Mouse (Mus musculus) liver, embryonic 11.5 days (tissue): ENCODE measurements around the gene Cmc2. TPM values are rescaled to one million over a fixed set of nuclear protein-coding genes. Genes with fewer than 3 reads are reported as not detected.

ENCODE experiments used
- ATAC-seq: fragments of 200-750 bp; cut with Nextera tagmentation; replicated peaks from 2 replicates; pipeline ENCODE4 v1.8.0; 2017; ENCODE audit warnings: moderate number of reproducible peaks, mild to moderate bottlenecking, moderate TSS enrichment, moderate library complexity; ENCODE audit not compliant: low FRiP score
- DNase-seq: peaks from one replicate; pipeline ENCODE4 v3.0.0-alpha.2; 2017; ENCODE audit warnings: low spot score
- H3K27ac ChIP-seq: fragments of 300-500 bp; sonication (generic); 2 replicates; pipeline ENCODE4 v1.5.1; 2014; ENCODE audit warnings: mild to moderate bottlenecking, low read depth, low read length, control low read depth
- H3K27me3 ChIP-seq: fragments of 300-500 bp; sonication (generic); replicated peaks from 2 replicates; pipeline ENCODE4 v1.6.1; 2014; ENCODE audit warnings: low read length, mixed read lengths; ENCODE audit not compliant: control insufficient read depth, insufficient read depth
- H3K36me3 ChIP-seq: fragments of 300-500 bp; sonication (generic); 2 replicates; pipeline ENCODE4 v1.6.1; 2014; ENCODE audit warnings: mild to moderate bottlenecking, low read length, moderate library complexity, mixed read lengths; ENCODE audit not compliant: control insufficient read depth, insufficient read depth
- H3K4me1 ChIP-seq: fragments of 300-500 bp; sonication (generic); replicated peaks from 2 replicates; pipeline ENCODE4 v1.6.1; 2014; ENCODE audit warnings: low read length, mixed read lengths; ENCODE audit not compliant: control insufficient read depth, insufficient read depth
- H3K4me2 ChIP-seq: fragments of 300-500 bp; sonication (generic); 2 replicates; pipeline ENCODE4 v1.6.1; 2014; ENCODE audit warnings: mild to moderate bottlenecking, control low read depth, moderate library complexity
- H3K4me3 ChIP-seq: fragments of 300-500 bp; sonication (generic); 2 replicates; pipeline ENCODE4 v1.5.1; 2014; ENCODE audit warnings: low read depth, low read length, control low read depth
- H3K9ac ChIP-seq: fragments of 300-500 bp; sonication (generic); 2 replicates; pipeline ENCODE4 v1.6.1; 2014; ENCODE audit warnings: low read depth, low read length, control low read depth
- H3K9me3 ChIP-seq: fragments of 300-500 bp; sonication (generic); 2 replicates; pipeline ENCODE4 v1.6.1; 2016; ENCODE audit warnings: low read length, inconsistent platforms, mixed read lengths; ENCODE audit not compliant: control insufficient read depth
- WGBS: fragments of 180-500 bp; shearing (Covaris S2); extraction: QIAGEN DNeasy Blood & Tissue Kit; methylation state at CpG from one replicate; pipeline ENCODE4 v1.1.7; 2014; 5-methylcytosine and 5-hydroxymethylcytosine counted together
- polyA plus RNA-seq: library from polyadenylated mRNA; unstranded; fragments of >200 nt; fragmentation: Nextera tagmentation; extraction: Ambion mirVana; gene quantifications from 2 replicates; pipeline ENCODE4 v1.2.1, GENCODE M21; 2014

Cmc2 gene
- polyA plus RNA-seq, 1 experiment from 2014 or later: 101 TPM

DNA sequence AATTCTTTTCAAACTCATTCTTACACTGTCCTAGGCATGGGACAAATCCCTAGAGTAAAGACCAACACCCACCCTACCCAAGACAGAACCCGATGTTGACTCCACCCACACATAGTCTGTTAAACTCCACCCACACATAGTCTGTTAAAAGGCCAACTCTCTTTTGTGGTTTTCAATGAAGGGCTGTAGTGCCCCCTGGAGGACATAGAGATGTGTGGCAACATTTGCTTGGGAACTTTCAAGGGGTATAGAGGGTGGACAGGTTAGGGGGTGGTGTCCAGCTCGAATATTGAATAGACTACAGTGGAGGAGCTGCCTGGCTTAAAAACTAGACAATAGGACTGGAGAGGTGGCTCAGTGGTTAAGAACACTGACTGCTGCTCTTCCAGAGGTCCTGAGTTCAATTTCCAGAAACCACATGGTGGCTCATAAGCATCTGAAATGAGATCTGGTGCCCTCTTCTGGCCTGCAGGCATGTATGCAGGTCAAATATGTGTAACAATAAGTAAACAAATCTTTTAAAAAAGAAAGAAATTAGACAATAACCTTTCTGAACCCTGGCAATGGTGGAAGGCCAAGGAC lies 48.4 kb downstream of the Cmc2 start:
- no peak for DNase-seq
- ATAC-seq: peak; percentile 41; the same call in 1 of the 2 replicates
- H3K4me3 ChIP-seq: no peak overlapping the region
- H3K9me3 ChIP-seq: no peaks in the 10 kb centered on the region
- H3K4me1 ChIP-seq: no peaks in the 10 kb centered on the region
- 56% methylated on average over 2 of the region's 2 CpGs for WGBS
- no peak overlapping the region for H3K4me2 ChIP-seq
- no peak overlapping the region for H3K27ac ChIP-seq
- H3K9ac ChIP-seq: no peak overlapping the region
- H3K27me3 ChIP-seq: no peaks in the 10 kb centered on the region
- no peaks in the 10 kb centered on the region for H3K36me3 ChIP-seq

DNA sequence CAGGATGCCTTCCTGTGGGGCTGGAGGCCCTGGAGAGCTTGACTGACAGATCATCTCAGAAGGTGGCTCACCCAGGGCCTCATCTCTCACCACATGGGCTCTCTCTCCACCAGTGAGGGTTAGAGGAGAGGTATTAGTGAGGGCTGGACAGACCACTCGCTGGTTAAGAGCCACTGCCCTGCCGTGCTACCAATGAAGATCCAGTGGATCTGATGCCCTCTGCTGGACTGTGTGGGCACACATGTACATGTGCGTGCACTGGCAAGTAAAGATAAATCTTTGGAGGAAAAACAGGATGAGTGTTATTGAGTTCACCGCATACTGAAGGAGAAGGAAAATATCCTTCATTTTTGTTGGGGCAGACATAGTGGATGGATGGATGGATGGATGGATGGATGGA lies 52.6 kb downstream of the Cmc2 start:
- peaks cover 9% of the 10 kb centered on the region for H3K27me3 ChIP-seq
- no peaks in the 10 kb centered on the region for H3K36me3 ChIP-seq
- no peak overlapping the region for H3K9ac ChIP-seq
- DNase-seq: no peak
- no peak overlapping the region for H3K4me3 ChIP-seq
- no peak overlapping the region for H3K4me2 ChIP-seq
- H3K4me1 ChIP-seq: no peaks in the 10 kb centered on the region
- no peaks in the 10 kb centered on the region for H3K9me3 ChIP-seq
- ATAC-seq: no peak
- 49% methylated on average over 4 of the region's 4 CpGs for WGBS
- no peak overlapping the region for H3K27ac ChIP-seq

GRCm38 (mm10) chr8:116867321-116867720 lies 53.9 kb downstream of the Cmc2 start:
- Histone ChIP-seq H3K4me2 (no peak overlapping the region), H3K9me3 (no peaks in the 10 kb centered on the region), H3K9ac (no peak overlapping the region), H3K36me3 (no peaks in the 10 kb centered on the region), H3K4me3 (no peak overlapping the region), H3K27me3 (peaks cover 17% of the 10 kb centered on the region), H3K27ac (no peak overlapping the region), H3K4me1 (no peaks in the 10 kb centered on the region)
- 73% methylated on average over 9 of the region's 9 CpGs for WGBS
- DNase-seq (no peak), ATAC-seq (no peak)

DNA sequence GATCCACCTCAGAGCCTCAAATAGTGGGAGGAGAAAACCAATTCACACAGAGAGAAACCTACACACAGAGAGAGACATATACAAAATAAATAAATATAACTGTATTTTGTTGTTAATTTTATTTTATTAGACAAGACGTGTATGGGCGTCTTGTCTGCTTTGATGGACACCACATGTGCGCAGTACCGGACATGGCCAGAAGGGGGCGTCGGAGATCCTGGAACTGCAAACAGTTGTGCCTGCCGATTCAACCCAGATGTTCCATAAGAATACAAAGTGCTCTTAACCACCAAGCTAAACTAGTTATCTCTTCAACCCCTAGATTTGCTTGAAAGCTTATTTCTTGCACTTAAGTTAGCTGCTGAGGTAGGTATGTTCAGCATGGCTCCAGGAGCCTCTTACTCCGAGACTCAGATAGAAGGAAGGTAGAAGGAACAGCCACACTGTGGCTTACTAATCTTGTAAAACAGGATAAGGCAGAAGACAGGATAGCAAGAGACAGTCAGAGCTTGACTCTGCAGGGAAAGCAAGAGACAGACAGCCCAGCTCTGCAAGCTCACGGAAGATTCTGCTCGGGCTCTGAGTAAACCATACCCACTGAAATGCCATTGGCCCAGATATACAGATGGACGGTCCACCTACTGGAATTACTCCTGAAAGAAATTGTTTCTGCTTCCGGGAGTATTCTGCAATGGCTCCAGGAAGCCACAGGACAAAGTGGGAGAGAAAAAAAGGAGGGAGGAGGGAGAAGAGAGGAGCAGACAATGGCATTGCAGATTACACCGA lies 54.9 kb downstream of the Cmc2 start:
- Histone ChIP-seq H3K4me3 (no peak overlapping the region), H3K4me1 (no peaks in the 10 kb centered on the region), H3K27ac (no peak overlapping the region), H3K27me3 (peaks cover 19% of the 10 kb centered on the region), H3K9ac (no peak overlapping the region), H3K9me3 (no peaks in the 10 kb centered on the region), H3K36me3 (no peaks in the 10 kb centered on the region), H3K4me2 (no peak overlapping the region)
- DNase-seq: no peak
- ATAC-seq: no peak
- WGBS: 62% methylated on average over 13 of the region's 13 CpGs

- DNase-seq (no peak), ATAC-seq (no peak)
- no peak overlapping the region for H3K4me2 ChIP-seq
- H3K27me3 ChIP-seq: peaks cover 19% of the 10 kb centered on the region
- H3K9me3 ChIP-seq: no peaks in the 10 kb centered on the region
- H3K4me1 ChIP-seq: no peaks in the 10 kb centered on the region
- no peaks in the 10 kb centered on the region for H3K36me3 ChIP-seq
- no peak overlapping the region for H3K27ac ChIP-seq
- WGBS: 85% methylated on average over 3 of the region's 3 CpGs
- H3K4me3 ChIP-seq: no peak overlapping the region
- H3K9ac ChIP-seq: no peak overlapping the region
Observed at GRCm38 (mm10) chr8:116864514-116864913, 56.7 kb downstream of the Cmc2 start.

GRCm38 (mm10) chr8:116864022-116864387 lies 57.2 kb downstream of the Cmc2 start:
- 44% methylated on average over 9 of the region's 9 CpGs for WGBS

DNA sequence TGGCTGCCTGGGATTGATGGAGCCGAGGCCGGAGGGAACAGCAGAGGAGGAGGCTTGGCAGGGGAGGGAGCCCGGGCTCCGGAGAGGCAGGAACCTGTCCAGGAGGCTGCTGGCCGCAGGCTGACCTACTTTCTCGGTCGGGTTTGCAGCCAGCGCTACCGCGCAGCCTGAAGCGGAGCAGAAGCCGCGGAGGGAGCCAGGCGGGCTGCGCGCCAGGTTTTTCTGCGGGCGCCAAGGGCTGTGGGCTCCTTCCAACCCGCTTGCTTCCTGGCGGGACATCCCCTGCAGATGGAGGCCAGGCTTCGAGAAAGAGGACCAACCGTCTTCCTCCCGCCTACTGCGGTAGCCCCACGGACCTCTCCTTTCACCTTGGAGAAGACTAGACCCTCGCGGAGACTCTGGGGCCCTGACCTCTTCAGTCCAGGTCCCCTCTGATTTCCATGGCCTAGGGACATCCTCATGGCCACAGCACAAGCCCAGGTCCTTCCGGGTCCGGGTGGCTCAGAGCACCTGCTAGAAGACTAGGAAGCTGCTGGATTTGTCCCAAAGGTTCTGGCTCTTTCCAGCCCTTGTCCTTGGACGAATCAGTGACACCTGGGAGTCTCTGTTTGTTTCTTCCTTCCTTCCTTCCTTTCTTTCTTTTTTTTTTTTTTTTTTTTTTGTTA lies 57.8 kb downstream of the Cmc2 start:
- Histone ChIP-seq H3K27me3 (peaks cover 19% of the 10 kb centered on the region), H3K36me3 (no peaks in the 10 kb centered on the region), H3K9me3 (no peaks in the 10 kb centered on the region), H3K4me3 (peak overlapping the region; percentile 25), H3K4me2 (peak overlapping the region; percentile 53), H3K27ac (no peak overlapping the region), H3K4me1 (no peaks in the 10 kb centered on the region), H3K9ac (0 out of 2 replicates have a peak overlapping the region, but pooled peaks have one; percentile 30)
- WGBS: 7% methylated on average over 30 of the region's 30 CpGs
- ATAC-seq: no peak
- peak; percentile 36 for DNase-seq

More at GRCm38 (mm10) chr8:116864022-116864387, 57.2 kb downstream of the Cmc2 start:
- Histone ChIP-seq H3K9me3 (no peaks in the 10 kb centered on the region), H3K27me3 (peaks cover 19% of the 10 kb centered on the region), H3K4me1 (no peaks in the 10 kb centered on the region), H3K4me3 (no peak overlapping the region), H3K9ac (no peak overlapping the region), H3K4me2 (no peak overlapping the region), H3K36me3 (no peaks in the 10 kb centered on the region), H3K27ac (no peak overlapping the region)
- ATAC-seq (no peak), DNase-seq (no peak)

DNA sequence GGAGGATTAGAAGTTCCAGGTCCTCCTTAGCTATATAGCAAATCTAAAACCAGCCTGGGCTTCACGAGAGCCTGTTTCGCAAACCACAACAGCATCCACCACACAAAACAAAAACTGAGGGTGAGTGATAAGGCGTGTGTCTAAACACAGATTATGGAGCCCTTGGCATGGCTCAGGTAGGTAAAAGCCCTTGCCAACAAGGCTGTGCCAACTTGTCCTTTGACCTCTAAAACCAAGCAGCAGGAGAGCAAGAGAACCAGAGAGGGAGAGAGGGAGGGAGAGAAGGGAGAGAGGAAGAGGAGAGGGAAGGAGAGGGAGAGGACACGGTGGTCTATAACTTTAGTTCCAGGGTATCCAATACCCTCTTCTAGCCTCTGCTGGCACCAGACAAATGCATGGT lies 59.1 kb downstream of the Cmc2 start:
- WGBS: 77% methylated on average over 4 of the region's 4 CpGs
- Histone ChIP-seq H3K4me2 (no peak overlapping the region), H3K4me1 (no peaks in the 10 kb centered on the region), H3K27ac (no peak overlapping the region), H3K4me3 (no peak overlapping the region), H3K9me3 (no peaks in the 10 kb centered on the region), H3K36me3 (no peaks in the 10 kb centered on the region), H3K27me3 (peaks cover 19% of the 10 kb centered on the region), H3K9ac (no peak overlapping the region)
- DNase-seq (no peak), ATAC-seq (no peak)
